Mouse (Mus musculus): ENCODE data around the gene H2-K1. TPM values are rescaled to one million over a fixed set of nuclear protein-coding genes. Genes with fewer than 3 reads are reported as not detected.
"Not testable (repeated sequence)": the region's sequence is repeated elsewhere in the genome, so short reads cannot be mapped to it uniquely, and the experiment has no call there.

H2-K1 gene
- polyA plus RNA-seq, 1 experiment from 2014 or later = 100 TPM

- Histone ChIP-seq H3K27me3 (ENCODE audit: control insufficient read depth, insufficient read depth, low read length) (no peaks in the 10 kb centered on the region; the same call in 1 of the 2 replicates), H3K36me3 (ENCODE audit: control insufficient read depth, insufficient read depth) (no peaks in the 10 kb centered on the region), H3K4me1 (ENCODE audit: control insufficient read depth, insufficient read depth, low read length) (no peaks in the 10 kb centered on the region), H3K9ac (ENCODE audit: low read length) (peak overlapping the region; percentile 80), H3K9me3 (replicated peaks; ENCODE audit: control insufficient read depth, low read length) (0 out of 2 replicates have a peak, but pooled peaks cover 2% of the 10 kb centered on the region), H3K27ac (ENCODE audit: low read length) (no peak overlapping the region), H3K4me2 (ENCODE audit: low read depth, low read length) (peak overlapping the region; percentile 100), H3K4me3 (ENCODE audit: low read length) (peak overlapping the region; percentile 78)
- 1% methylated on average over 84 of the region's 87 CpGs for WGBS
- ATAC-seq (replicated peaks; ENCODE audit: extremely low read depth, insufficient read depth, low FRiP score) = peak; percentile 49; the same call in 1 of the 2 replicates
Observed at GRCm38 (mm10) chr17:33999341-34000149, 602 bp downstream of the H2-K1 start.

- H3K36me3 ChIP-seq (ENCODE audit: control insufficient read depth, insufficient read depth); H3K27ac ChIP-seq (ENCODE audit: low read length); H3K4me2 ChIP-seq (ENCODE audit: low read depth, low read length); ATAC-seq (replicated peaks; ENCODE audit: extremely low read depth, insufficient read depth, low FRiP score); H3K9ac ChIP-seq (ENCODE audit: low read length); H3K27me3 ChIP-seq (ENCODE audit: control insufficient read depth, insufficient read depth, low read length); H3K4me3 ChIP-seq (ENCODE audit: low read length); H3K9me3 ChIP-seq (replicated peaks; ENCODE audit: control insufficient read depth, low read length); H3K4me1 ChIP-seq (ENCODE audit: control insufficient read depth, insufficient read depth, low read length): not testable (repeated sequence)
- 40% methylated on average over 5 of the region's 5 CpGs for WGBS
Observed at GRCm38 (mm10) chr17:33998697-33999096, 1.4 kb downstream of the H2-K1 start.

- H3K4me1 ChIP-seq (ENCODE audit: control insufficient read depth, insufficient read depth, low read length); H3K4me2 ChIP-seq (ENCODE audit: low read depth, low read length); H3K36me3 ChIP-seq (ENCODE audit: control insufficient read depth, insufficient read depth); H3K9me3 ChIP-seq (replicated peaks; ENCODE audit: control insufficient read depth, low read length); H3K4me3 ChIP-seq (ENCODE audit: low read length); H3K27ac ChIP-seq (ENCODE audit: low read length); H3K9ac ChIP-seq (ENCODE audit: low read length); H3K27me3 ChIP-seq (ENCODE audit: control insufficient read depth, insufficient read depth, low read length); ATAC-seq (replicated peaks; ENCODE audit: extremely low read depth, insufficient read depth, low FRiP score): not testable (repeated sequence)
- 82% methylated on average over 2 of the region's 2 CpGs for WGBS
Observed at GRCm38 (mm10) chr17:33997025-33997424, 3.1 kb downstream of the H2-K1 start.

- Histone ChIP-seq H3K36me3 (ENCODE audit: control insufficient read depth, insufficient read depth) (no peaks in the 10 kb centered on the region), H3K9me3 (replicated peaks; ENCODE audit: control insufficient read depth, low read length) (0 out of 2 replicates have a peak, but pooled peaks cover 2% of the 10 kb centered on the region), H3K27me3 (ENCODE audit: control insufficient read depth, insufficient read depth, low read length) (no peaks in the 10 kb centered on the region; the same call in 1 of the 2 replicates), H3K27ac (ENCODE audit: low read length) (no peak overlapping the region), H3K4me3 (ENCODE audit: low read length) (no peak overlapping the region), H3K4me1 (ENCODE audit: control insufficient read depth, insufficient read depth, low read length) (no peaks in the 10 kb centered on the region), H3K9ac (ENCODE audit: low read length) (no peak overlapping the region), H3K4me2 (ENCODE audit: low read depth, low read length) (no peak overlapping the region)
- 53% methylated on average over 3 of the region's 3 CpGs for WGBS
- no peak for ATAC-seq (replicated peaks; ENCODE audit: extremely low read depth, insufficient read depth, low FRiP score)
Observed at GRCm38 (mm10) chr17:33995651-33996050, 4.5 kb downstream of the H2-K1 start.

- Histone ChIP-seq H3K9me3 (replicated peaks; ENCODE audit: control insufficient read depth, low read length) (0 out of 2 replicates have a peak, but pooled peaks cover 2% of the 10 kb centered on the region), H3K27ac (ENCODE audit: low read length) (no peak overlapping the region), H3K4me2 (ENCODE audit: low read depth, low read length) (no peak overlapping the region), H3K4me1 (ENCODE audit: control insufficient read depth, insufficient read depth, low read length) (no peaks in the 10 kb centered on the region), H3K4me3 (ENCODE audit: low read length) (no peak overlapping the region), H3K9ac (ENCODE audit: low read length) (no peak overlapping the region), H3K27me3 (ENCODE audit: control insufficient read depth, insufficient read depth, low read length) (no peaks in the 10 kb centered on the region; the same call in 1 of the 2 replicates), H3K36me3 (ENCODE audit: control insufficient read depth, insufficient read depth) (no peaks in the 10 kb centered on the region)
- WGBS = 86% methylated on average over 8 of the region's 8 CpGs
- no peak for ATAC-seq (replicated peaks; ENCODE audit: extremely low read depth, insufficient read depth, low FRiP score)
Observed at GRCm38 (mm10) chr17:33994959-33995358, 5.2 kb downstream of the H2-K1 start.

- no peaks in the 10 kb centered on the region for H3K4me1 ChIP-seq (ENCODE audit: control insufficient read depth, insufficient read depth, low read length)
- 31% methylated on average over 10 of the region's 10 CpGs for WGBS
- no peak overlapping the region for H3K4me2 ChIP-seq (ENCODE audit: low read depth, low read length)
- 0 out of 2 replicates have a peak, but pooled peaks cover 2% of the 10 kb centered on the region for H3K9me3 ChIP-seq (replicated peaks; ENCODE audit: control insufficient read depth, low read length)
- H3K27ac ChIP-seq (ENCODE audit: low read length) = no peak overlapping the region
- H3K27me3 ChIP-seq (ENCODE audit: control insufficient read depth, insufficient read depth, low read length) = 0 out of 2 replicates have a peak, but pooled peaks cover 2% of the 10 kb centered on the region
- H3K4me3 ChIP-seq (ENCODE audit: low read length) = no peak overlapping the region
- no peak for ATAC-seq (replicated peaks; ENCODE audit: extremely low read depth, insufficient read depth, low FRiP score)
- no peaks in the 10 kb centered on the region for H3K36me3 ChIP-seq (ENCODE audit: control insufficient read depth, insufficient read depth)
- H3K9ac ChIP-seq (ENCODE audit: low read length) = no peak overlapping the region
Observed at GRCm38 (mm10) chr17:33991788-33992664, 8.1 kb downstream of the H2-K1 start.

- H3K4me1 ChIP-seq (ENCODE audit: control insufficient read depth, insufficient read depth, low read length) = peaks cover 16% of the 10 kb centered on the region
- H3K4me3 ChIP-seq (ENCODE audit: low read length); H3K36me3 ChIP-seq (ENCODE audit: control insufficient read depth, insufficient read depth); H3K27ac ChIP-seq (ENCODE audit: low read length); H3K9ac ChIP-seq (ENCODE audit: low read length); ATAC-seq (replicated peaks; ENCODE audit: extremely low read depth, insufficient read depth, low FRiP score); H3K9me3 ChIP-seq (replicated peaks; ENCODE audit: control insufficient read depth, low read length): not testable (repeated sequence)
- H3K4me2 ChIP-seq (ENCODE audit: low read depth, low read length) = peak overlapping the region; percentile 75; the same call in 1 of the 2 replicates
- 9% methylated on average over 8 of the region's 8 CpGs for WGBS
- H3K27me3 ChIP-seq (ENCODE audit: control insufficient read depth, insufficient read depth, low read length) = peaks cover 29% of the 10 kb centered on the region
Observed at GRCm38 (mm10) chr17:33982136-33982535, 18.0 kb downstream of the H2-K1 start.

GRCm38 (mm10) chr17:33981192-33981909 lies 18.8 kb downstream of the H2-K1 start:
- peak overlapping the region; percentile 72 for H3K9ac ChIP-seq (ENCODE audit: low read length)
- H3K36me3 ChIP-seq (ENCODE audit: control insufficient read depth, insufficient read depth); H3K9me3 ChIP-seq (replicated peaks; ENCODE audit: control insufficient read depth, low read length): not testable (repeated sequence)
- H3K27ac ChIP-seq (ENCODE audit: low read length) = peak overlapping the region; percentile 86
- H3K4me2 ChIP-seq (ENCODE audit: low read depth, low read length) = peak overlapping the region; percentile 75
- ATAC-seq (replicated peaks; ENCODE audit: extremely low read depth, insufficient read depth, low FRiP score) = peak; percentile 94
- peaks cover 33% of the 10 kb centered on the region for H3K27me3 ChIP-seq (ENCODE audit: control insufficient read depth, insufficient read depth, low read length)
- H3K4me3 ChIP-seq (ENCODE audit: low read length) = peak overlapping the region; percentile 62
- peaks cover 16% of the 10 kb centered on the region for H3K4me1 ChIP-seq (ENCODE audit: control insufficient read depth, insufficient read depth, low read length)
- WGBS = under 1% methylated on average over 27 of the region's 27 CpGs
